Mouse (Mus musculus) left cerebral cortex, postnatal 14 days (tissue): ENCODE data around the gene Myo18a. TPM values are rescaled to one million over a fixed set of nuclear protein-coding genes. Genes with fewer than 3 reads are reported as not detected.
A peak's percentile ranks its signal among the peaks of the same experiment; 100 is the strongest.

Experiments used
- DNase-seq, 2 experiments: peaks; one replicate each; pipeline ENCODE4 v3.0.0; 2021 to 2022; ENCODE audit warnings: low spot score in 2 of 2, mixed read lengths in 1 of 2
- intact Hi-C: fragments of 180-260 bp; cut with DNase I; formaldehyde crosslinking; loops from one replicate; pipeline ENCODE4 v1.15.1; 2025
- total RNA-seq, 2 experiments: library from RNA; stranded (reverse); gene quantifications; 2 replicates each; pipeline ENCODE4 v1.2.3; 2021

Gene Myo18a
- total RNA-seq, 2 experiments from 2014 or later = 151 to 169 TPM

DNA sequence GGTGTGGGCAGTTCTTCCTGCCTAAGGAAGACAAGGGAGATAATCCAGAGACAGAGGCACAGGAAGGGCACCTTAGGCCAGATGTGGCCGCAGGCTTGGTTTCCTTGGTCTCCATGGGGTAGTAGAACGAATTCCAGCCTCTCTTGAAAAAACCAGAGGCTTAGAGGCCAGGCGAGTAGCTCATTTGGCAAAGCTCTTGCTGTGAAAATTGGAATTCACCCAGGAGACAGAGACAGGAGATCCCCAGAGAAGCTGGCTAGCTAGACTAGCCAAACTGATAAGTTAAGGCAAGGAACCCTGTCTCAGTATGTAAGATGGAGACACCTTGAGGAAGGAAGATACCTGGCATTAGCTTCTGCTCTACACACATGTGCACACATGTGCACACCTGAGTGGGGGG, 63.3 kb downstream of the Myo18a start:
- no peak for DNase-seq
- intact Hi-C loops = loop anchor here (2.0 kb wide), 1 partner anchor 140 kb away; no protein-coding TSS in a partner anchor

- peak; percentile 87 to 88 for DNase-seq
- intact Hi-C loops = loop anchor here (2.0 kb wide), 1 partner anchor 139 kb away; no protein-coding TSS in a partner anchor
Observed at GRCm38 (mm10) chr11:77827241-77827995, 64.4 kb downstream of the Myo18a start.

- DNase-seq = no peak
Observed at GRCm38 (mm10) chr11:77828163-77828562, 65.1 kb downstream of the Myo18a start.

DNA sequence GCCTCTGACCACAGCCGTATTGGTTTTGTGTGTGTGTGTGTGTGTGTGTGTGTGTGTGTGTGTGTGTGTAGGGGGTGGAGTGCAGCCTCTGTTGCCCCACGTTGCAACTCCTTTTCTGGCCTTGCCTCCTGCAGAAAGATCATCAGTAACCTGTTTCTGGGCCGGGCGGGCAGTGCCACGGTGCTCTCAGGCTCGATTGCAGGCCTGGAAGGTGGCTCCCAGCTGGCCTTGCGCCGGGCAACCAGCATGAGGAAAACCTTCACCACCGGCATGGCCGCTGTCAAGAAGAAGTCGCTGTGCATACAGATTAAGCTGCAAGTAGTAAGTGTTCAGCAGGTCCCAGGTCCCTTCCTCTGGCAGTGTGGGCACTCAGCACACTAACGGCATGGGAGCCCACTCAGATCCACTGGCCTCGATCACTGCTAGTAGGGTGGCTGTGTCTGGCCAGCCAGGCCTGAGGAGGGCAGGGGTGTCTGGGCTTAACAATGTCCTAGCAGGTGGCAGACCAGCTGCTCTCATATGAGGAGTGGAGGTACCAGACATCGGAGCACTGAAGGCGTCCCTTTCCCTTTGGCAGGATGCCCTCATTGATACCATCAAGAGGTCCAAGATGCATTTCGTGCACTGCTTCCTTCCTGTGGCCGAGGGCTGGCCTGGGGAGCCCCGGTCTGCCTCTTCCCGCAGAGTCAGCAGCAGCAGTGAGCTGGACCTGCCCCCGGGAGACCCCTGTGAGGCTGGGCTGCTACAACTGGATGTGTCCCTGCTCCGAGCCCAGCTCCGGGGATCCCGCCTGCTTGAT, 66.2 kb downstream of the Myo18a start:
- intact Hi-C loops = no loop called here
- DNase-seq = no peak

More at GRCm38 (mm10) chr11:77828163-77828562, 65.1 kb downstream of the Myo18a start:
- intact Hi-C loops = no loop called here

DNA sequence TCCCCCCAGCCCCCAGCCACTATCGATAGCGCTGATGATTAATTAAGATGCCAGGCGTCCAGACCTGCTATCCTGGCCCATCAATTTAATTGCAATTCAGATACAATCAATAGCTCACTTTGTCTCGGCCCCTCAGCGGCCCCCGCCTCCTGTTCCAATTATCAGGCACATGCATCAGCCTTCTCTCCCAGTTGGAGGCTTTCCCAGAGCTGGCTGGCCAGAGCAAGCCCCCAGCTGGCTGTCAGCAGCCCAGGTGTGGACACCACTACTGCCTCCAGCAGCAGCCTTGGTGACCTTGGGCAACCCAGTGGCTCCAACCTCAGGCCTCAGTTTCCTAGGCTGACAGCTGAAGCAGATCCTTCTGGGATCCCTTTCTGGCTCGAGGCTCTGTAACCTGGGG, 67.8 kb downstream of the Myo18a start:
- no peak for DNase-seq
- intact Hi-C loops = no loop called here

DNA sequence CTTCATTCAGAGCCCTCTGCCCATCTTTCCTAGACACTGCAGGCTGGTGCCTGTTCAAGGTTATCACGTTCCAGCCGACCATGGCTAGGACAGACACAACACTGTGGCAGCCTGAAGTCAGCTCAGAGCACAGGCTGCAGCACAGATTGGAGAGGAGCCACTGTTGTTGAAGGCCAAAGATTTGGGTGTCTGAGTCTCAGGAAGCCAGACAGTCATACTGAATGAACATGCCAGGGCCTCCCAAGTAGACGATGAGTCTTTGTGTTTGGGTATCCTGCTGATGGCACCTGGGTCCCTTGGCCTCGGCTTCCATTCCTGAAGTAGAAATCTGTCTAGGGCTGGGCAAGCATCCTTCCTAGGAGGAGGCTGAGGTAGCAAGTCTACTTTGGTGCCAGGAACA, 69.5 kb downstream of the Myo18a start:
- no peak for DNase-seq
- intact Hi-C loops = loop anchor here (2.0 kb wide), 1 partner anchor 14 kb away; no protein-coding TSS in a partner anchor

DNA sequence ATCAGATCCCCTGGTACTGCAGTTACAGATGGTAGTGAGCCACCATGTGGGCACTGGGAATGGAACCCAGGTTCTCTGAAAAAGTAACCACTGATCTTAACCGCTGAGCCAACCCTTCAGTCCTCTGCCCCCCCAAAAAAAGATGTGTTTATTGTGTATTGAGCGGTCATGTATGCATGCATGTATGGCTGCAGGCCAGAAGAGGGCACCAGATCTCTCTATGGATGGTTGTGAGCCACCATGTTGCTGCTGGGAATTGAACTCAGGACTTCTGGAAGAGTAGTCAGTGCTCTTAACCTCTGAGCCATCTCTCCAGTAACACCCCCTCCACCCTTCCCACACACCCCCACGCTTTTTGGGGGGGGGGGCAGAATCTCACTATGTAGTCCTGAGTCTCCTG, 72.1 kb downstream of the Myo18a start:
- no peak for DNase-seq
- intact Hi-C loops = no loop called here

DNA sequence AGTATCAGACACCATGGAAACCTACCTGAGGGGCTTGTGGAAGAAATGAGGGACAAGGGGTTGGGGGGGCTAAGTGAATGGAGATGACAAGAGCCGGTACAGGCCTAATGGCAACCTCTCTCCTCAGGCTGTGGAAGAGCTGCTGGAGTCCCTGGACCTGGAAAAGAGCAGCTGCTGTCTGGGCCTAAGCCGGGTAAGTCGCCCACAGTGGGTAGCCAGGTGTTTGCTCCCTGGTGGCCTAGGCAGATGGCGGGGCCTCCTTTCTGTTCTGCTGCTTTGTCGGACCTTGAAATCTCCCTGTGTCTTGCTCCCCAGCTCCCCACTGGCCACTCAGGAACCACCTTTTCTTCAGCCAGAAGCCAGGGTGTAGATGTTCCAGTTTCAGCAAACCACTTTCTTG, 73.2 kb downstream of the Myo18a start:
- no peak for DNase-seq
- intact Hi-C loops = no loop called here

DNA sequence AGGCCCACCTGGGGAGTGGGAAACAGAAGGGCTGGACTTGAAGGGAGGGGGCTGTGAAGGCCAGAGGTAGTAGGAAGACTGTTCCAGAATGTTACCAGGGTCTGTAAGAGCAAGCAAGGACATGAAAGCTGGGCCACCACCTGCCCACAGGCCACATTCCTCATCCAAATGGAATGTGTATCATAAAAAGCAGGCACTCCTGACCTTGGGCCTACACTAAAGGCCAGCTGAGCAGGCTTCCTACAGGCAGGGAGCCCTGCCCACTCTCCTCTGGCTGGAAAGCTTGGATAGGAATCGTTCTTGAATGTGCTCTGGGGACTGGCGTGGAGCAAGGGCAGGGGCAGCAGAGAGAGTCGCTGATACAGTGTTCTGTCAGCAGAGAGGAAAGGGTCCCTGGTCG, 73.7 kb downstream of the Myo18a start:
- no peak for DNase-seq
- intact Hi-C loops = no loop called here

DNA sequence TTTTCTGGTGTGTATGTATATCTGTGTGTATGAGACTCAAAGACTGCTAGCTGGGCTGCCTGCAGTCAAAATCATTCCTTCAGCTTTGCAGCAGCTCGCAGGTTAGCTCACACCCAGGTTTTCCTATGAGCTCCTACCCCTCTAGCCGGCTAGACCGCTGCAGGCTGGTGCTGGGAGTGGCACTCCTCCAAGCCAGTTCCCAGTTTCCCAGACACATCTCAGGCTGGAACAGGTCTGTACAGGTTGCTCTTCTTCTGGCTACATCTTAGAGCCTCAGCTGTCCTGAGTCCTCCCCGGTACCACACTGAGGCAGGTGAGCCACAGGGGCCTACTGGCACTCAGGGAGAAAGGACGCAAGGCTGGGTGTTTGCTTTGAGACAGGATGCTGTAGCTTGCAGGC, 74.8 kb downstream of the Myo18a start:
- intact Hi-C loops = no loop called here
- no peak for DNase-seq

DNA sequence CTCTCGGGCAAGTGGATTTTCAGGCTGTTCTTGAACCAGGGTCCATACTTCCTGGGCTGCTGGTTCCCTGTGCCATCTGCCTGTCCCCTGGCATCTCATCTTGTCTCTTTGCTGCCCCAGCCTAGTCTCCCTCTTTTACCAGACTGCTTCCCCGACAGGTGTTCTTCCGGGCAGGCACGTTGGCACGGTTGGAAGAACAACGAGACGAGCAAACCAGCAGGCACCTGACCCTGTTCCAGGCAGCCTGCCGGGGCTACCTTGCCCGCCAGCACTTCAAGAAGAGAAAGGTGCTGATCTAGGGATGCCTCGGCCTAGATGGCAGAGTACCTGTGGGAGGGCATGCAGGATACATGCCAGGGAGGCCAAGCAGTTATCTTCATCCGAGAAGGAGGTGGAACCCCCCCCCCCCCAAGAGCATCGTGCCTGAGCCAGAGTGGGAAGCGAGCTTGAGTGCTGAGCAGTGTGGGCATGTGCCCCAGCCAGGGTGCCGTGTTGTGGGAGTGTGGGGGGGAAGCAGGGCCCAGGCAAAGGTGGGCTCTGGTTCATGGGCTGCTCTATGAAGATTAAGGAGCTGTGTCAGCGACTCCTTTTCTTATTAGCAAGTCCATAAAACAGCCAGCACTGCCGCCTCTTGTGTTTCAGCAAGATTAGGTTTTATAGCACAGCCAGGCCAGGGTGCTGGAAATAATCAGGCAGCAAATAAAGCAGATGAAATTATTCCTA, 77.6 kb downstream of the Myo18a start:
- intact Hi-C loops = no loop called here
- DNase-seq = no peak

- intact Hi-C loops = no loop called here
- DNase-seq = no peak
Observed at GRCm38 (mm10) chr11:77843068-77843905, 80.2 kb downstream of the Myo18a start.

DNA sequence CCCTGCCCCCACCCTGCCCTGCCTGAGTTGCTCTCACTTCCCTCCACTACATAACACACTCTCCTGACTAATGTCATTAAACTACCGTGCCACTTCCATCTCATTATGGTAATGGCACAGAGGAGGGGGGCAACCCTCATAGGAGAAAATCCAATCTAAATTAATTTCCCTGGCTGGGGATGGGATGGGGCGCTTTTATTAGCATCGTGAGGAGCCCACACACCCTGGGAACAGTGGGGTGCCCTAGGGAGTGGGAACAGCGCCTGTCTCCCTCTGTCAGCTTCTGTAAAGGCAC, 80.8 kb downstream of the Myo18a start:
- intact Hi-C loops = no loop called here

GRCm38 (mm10) chr11:77847599-77848128, 84.6 kb downstream of the Myo18a start:
- no peak for DNase-seq
- intact Hi-C loops = loop anchor here (2.0 to 5.0 kb wide), 2 partner anchors 15 to 120 kb away; no protein-coding TSS in a partner anchor

More for the DNA sequence above, 80.8 kb downstream of the Myo18a start:
- DNase-seq = no peak

DNA sequence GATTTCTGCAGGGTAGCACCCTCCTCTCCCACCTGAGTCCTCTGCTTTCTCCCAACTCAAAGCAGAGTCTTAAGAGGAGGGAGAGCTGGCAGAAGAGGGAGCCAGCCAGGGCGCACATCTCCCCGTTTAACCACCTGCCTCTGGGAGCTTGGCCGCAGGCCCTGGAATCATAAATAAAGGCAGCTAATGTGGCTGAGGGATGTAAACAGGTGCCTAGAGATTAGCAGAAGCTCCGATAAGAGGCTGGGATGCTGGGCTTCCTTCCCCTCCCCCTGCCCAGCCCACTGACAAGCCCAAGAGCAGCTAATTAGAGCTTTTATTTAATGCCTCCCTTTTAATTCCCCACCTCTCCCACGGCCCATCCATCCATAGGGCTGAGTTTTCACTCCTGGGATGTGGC, 85.1 kb downstream of the Myo18a start:
- intact Hi-C loops = loop anchor here (5.0 kb wide), 1 partner anchor 119 kb away; no protein-coding TSS in a partner anchor
- no peak for DNase-seq

GRCm38 (mm10) chr11:77849151-77849550, 86.1 kb downstream of the Myo18a start:
- intact Hi-C loops = loop anchor here (5.0 kb wide), 1 partner anchor 118 kb away; no protein-coding TSS in a partner anchor
- no peak for DNase-seq

- intact Hi-C loops = no loop called here
- DNase-seq = peak; percentile 69 to 87
Observed at GRCm38 (mm10) chr11:77850401-77851244, 87.6 kb downstream of the Myo18a start.

- no peak for DNase-seq
- intact Hi-C loops = no loop called here
Observed at GRCm38 (mm10) chr11:77851483-77852010, 88.5 kb downstream of the Myo18a start.
